Mouse (Mus musculus) intestine, postnatal 0 days (tissue): ENCODE results near the gene Tbcd. TPM values are rescaled to one million over a fixed set of nuclear protein-coding genes. Genes with fewer than 3 reads are reported as not detected.

Experiments
- ATAC-seq: fragments of 200-750 bp; cut with Nextera tagmentation; 2 replicates; pipeline ENCODE4 v1.8.0; 2017; ENCODE audit warnings: mild to moderate bottlenecking, moderate TSS enrichment, moderate library complexity
- H3K27ac ChIP-seq: fragments of 300-500 bp; sonication (generic); 2 replicates; pipeline ENCODE4 v1.5.1; 2014; ENCODE audit warnings: mild to moderate bottlenecking, low read depth, low read length, moderate library complexity
- H3K27me3 ChIP-seq: fragments of 300-500 bp; sonication (generic); replicated peaks from 2 replicates; pipeline ENCODE4 v1.6.1; 2014; ENCODE audit warnings: low read length, mixed read lengths; ENCODE audit not compliant: control insufficient read depth, insufficient read depth
- H3K36me3 ChIP-seq: fragments of 300-500 bp; sonication (generic); 2 replicates; pipeline ENCODE4 v1.6.1; 2014; ENCODE audit warnings: mild to moderate bottlenecking, moderate library complexity; ENCODE audit not compliant: control insufficient read depth, insufficient read depth
- H3K4me1 ChIP-seq: fragments of 300-500 bp; sonication (generic); replicated peaks from 2 replicates; pipeline ENCODE4 v1.6.1; 2014; ENCODE audit warnings: antibody characterized with exemption, low read length, mixed read lengths; ENCODE audit not compliant: control insufficient read depth, insufficient read depth
- H3K4me2 ChIP-seq: fragments of 300-500 bp; sonication (generic); replicated peaks from 2 replicates; pipeline ENCODE4 v1.6.1; 2014; ENCODE audit warnings: low read depth, mild to moderate bottlenecking, moderate library complexity
- H3K4me3 ChIP-seq: fragments of 300-500 bp; sonication (generic); 2 replicates; pipeline ENCODE4 v1.5.1; 2014; ENCODE audit warnings: low read depth, low read length
- H3K9ac ChIP-seq: fragments of 300-500 bp; sonication (generic); 2 replicates; pipeline ENCODE4 v1.6.1; 2014; ENCODE audit warnings: mild to moderate bottlenecking, low read depth, low read length
- H3K9me3 ChIP-seq: fragments of 300-500 bp; sonication (generic); 2 replicates; pipeline ENCODE4 v1.6.1; 2016; ENCODE audit warnings: mixed run types; ENCODE audit not compliant: control insufficient read depth
- CTCF ChIP-seq: sonication (generic); IDR thresholded peaks from 2 replicates; pipeline ENCODE4 v1.5.1; 2016; ENCODE audit warnings: low read depth, mild to moderate bottlenecking, control low read depth, antibody characterized with exemption, moderate library complexity
- WGBS: fragments of 180-500 bp; shearing (Covaris S2); extraction: QIAGEN DNeasy Blood & Tissue Kit; methylation state at CpG from one replicate; pipeline ENCODE4 v1.1.7; 2014; 5-methylcytosine and 5-hydroxymethylcytosine counted together
- polyA plus RNA-seq: library from polyadenylated mRNA; unstranded; fragments of >200 nt; fragmentation: Nextera tagmentation; extraction: Ambion mirVana; gene quantifications from 2 replicates; pipeline ENCODE4 v1.2.1, GENCODE M21; 2015

The Tbcd gene
- polyA plus RNA-seq: 29.9 and 31.5 TPM in 2 replicates

- H3K9ac ChIP-seq: peak within 1 kb of the TSS; percentile 55
- under 1% methylated on average over 58 of the region's 58 CpGs for WGBS
- peak; percentile 98 for ATAC-seq
- peak within 1 kb of the TSS; percentile 86 for H3K4me2 ChIP-seq
- peaks cover 4% of the 10 kb centered on the region; the same call in 1 of the 2 replicates for H3K36me3 ChIP-seq
- peak within 1 kb of the TSS; percentile 66; the same call in 1 of the 2 replicates for H3K27ac ChIP-seq
- peak; percentile 33 for TF ChIP-seq CTCF
- H3K4me3 ChIP-seq: peak within 1 kb of the TSS; percentile 84
- H3K9me3 ChIP-seq: no peaks in the 10 kb centered on the region
- H3K27me3 ChIP-seq: no peaks in the 10 kb centered on the region
- peaks cover 4% of the 10 kb centered on the region; the same call in 1 of the 2 replicates for H3K4me1 ChIP-seq
Observed at GRCm38 (mm10) chr11:121451753-121452635, at the start of gene Tbcd. Gene Tbcd (plus strand): TSS chr11:121451949.

GRCm38 (mm10) chr11:121407366-121408155 is 44.2 kb upstream of the Tbcd start:
- H3K9me3 ChIP-seq: no peaks in the 10 kb centered on the region
- H3K9ac ChIP-seq: no peak overlapping the region
- H3K4me2 ChIP-seq: no peak overlapping the region
- no peaks in the 10 kb centered on the region for H3K4me1 ChIP-seq
- 70% methylated on average over 3 of the region's 3 CpGs for WGBS
- no peaks in the 10 kb centered on the region for H3K36me3 ChIP-seq
- no peak overlapping the region for H3K27ac ChIP-seq
- H3K27me3 ChIP-seq: no peaks in the 10 kb centered on the region
- no peak for TF ChIP-seq CTCF
- H3K4me3 ChIP-seq: no peak overlapping the region
- ATAC-seq: no peak

GRCm38 (mm10) chr11:121414762-121415161 is 37.0 kb upstream of the Tbcd start:
- no peak for ATAC-seq
- 81% methylated on average over 5 of the region's 5 CpGs for WGBS
- no peak overlapping the region for H3K27ac ChIP-seq

GRCm38 (mm10) chr11:121415351-121415750 is 36.4 kb upstream of the Tbcd start:
- Histone ChIP-seq H3K9ac (no peak overlapping the region), H3K27me3 (no peaks in the 10 kb centered on the region), H3K4me2 (no peak overlapping the region), H3K36me3 (no peaks in the 10 kb centered on the region), H3K4me3 (no peak overlapping the region), H3K4me1 (no peaks in the 10 kb centered on the region), H3K9me3 (no peaks in the 10 kb centered on the region), H3K27ac (no peak overlapping the region)
- ATAC-seq: no peak
- TF ChIP-seq CTCF: no peak
- WGBS: 55% methylated on average over 5 of the region's 5 CpGs

More at GRCm38 (mm10) chr11:121414762-121415161, 37.0 kb upstream of the Tbcd start:
- Histone ChIP-seq H3K4me1 (no peaks in the 10 kb centered on the region), H3K4me2 (no peak overlapping the region), H3K9ac (no peak overlapping the region), H3K9me3 (no peaks in the 10 kb centered on the region), H3K36me3 (no peaks in the 10 kb centered on the region), H3K27me3 (no peaks in the 10 kb centered on the region), H3K4me3 (no peak overlapping the region)
- no peak for TF ChIP-seq CTCF

- no peaks in the 10 kb centered on the region for H3K27me3 ChIP-seq
- no peak overlapping the region for H3K9ac ChIP-seq
- H3K4me1 ChIP-seq: no peaks in the 10 kb centered on the region; the same call in 1 of the 2 replicates
- no peaks in the 10 kb centered on the region for H3K9me3 ChIP-seq
- no peaks in the 10 kb centered on the region for H3K36me3 ChIP-seq
- H3K4me3 ChIP-seq: no peak overlapping the region
- 84% methylated on average over 5 of the region's 5 CpGs for WGBS
- ATAC-seq: no peak
- H3K27ac ChIP-seq: no peak overlapping the region
- no peak overlapping the region for H3K4me2 ChIP-seq
- TF ChIP-seq CTCF: no peak
Observed at GRCm38 (mm10) chr11:121417971-121418370, 33.8 kb upstream of the Tbcd start.

- Histone ChIP-seq H3K27ac (no peak overlapping the region), H3K36me3 (no peaks in the 10 kb centered on the region), H3K27me3 (no peaks in the 10 kb centered on the region), H3K4me3 (no peak overlapping the region), H3K9ac (no peak overlapping the region), H3K9me3 (no peaks in the 10 kb centered on the region), H3K4me2 (no peak overlapping the region), H3K4me1 (no peaks in the 10 kb centered on the region; the same call in 1 of the 2 replicates)
- TF ChIP-seq CTCF: no peak
- no peak for ATAC-seq
- WGBS: 46% methylated on average over 2 of the region's 2 CpGs
Observed at GRCm38 (mm10) chr11:121418932-121419331, 32.8 kb upstream of the Tbcd start.
